Mouse (Mus musculus) adrenal gland, postnatal 14 days (tissue): ENCODE results near the gene Hmgb1. TPM values are rescaled to one million over a fixed set of nuclear protein-coding genes. Genes with fewer than 3 reads are reported as not detected.

Experiments
- DNase-seq: peaks from one replicate; pipeline ENCODE4 v3.0.0; 2021; ENCODE audit warnings: mixed read lengths
- total RNA-seq: library from RNA; stranded (reverse); gene quantifications from 2 replicates; pipeline ENCODE4 v1.2.3, GENCODE M21; 2021

Hmgb1 gene
- total RNA-seq, 1 experiment from 2014 or later = 199 TPM

DNA sequence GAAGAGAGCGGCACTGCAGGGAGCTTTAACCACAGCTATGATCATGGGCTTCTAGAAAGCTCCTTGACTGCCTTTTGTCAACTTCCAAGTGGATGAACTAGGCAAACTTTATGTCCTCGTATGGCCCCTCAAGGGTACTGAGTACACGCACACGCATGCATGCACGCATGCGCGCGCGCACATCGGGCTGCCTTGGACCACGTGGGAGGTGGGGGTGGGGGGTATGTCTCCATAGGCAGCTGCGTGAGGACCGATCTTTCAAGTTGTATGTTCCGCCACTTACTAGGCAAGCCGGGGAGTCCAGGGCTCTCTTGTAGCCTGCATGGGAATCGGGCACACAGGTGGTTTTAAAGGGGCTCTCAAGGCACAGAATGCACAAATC, 163.6 kb downstream of the Hmgb1 start:
- no peak for DNase-seq

DNA sequence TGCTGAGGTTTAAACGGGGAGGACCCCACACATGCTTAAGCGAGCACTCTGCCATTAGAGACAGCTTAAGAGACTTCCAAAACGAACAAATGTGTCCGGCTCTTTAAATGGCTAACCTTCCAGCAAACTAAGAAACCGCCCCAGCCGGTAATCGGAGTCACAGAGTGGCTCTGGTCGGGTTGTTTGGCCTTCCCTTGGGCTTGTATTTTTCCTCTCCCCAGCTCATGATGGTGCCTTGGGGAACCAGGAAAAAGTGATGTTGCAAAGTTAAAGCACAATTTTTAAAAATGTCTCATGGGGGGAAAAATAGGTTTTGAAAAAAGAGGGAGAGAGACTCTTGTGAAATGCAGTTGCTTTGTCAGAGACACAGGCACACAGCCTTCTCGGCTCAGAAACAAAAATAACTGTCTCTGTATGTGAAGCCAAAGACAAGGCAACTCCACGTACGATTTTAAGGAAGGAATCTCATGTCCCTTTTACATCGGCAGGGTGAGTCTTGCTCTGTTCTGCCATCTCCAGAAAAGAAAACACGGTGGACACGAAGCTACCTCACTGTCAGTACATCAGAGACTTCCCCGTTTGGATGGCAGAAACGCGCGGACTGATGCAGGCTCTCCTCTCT, 164.1 kb downstream of the Hmgb1 start:
- peak; percentile 72 for DNase-seq

DNA sequence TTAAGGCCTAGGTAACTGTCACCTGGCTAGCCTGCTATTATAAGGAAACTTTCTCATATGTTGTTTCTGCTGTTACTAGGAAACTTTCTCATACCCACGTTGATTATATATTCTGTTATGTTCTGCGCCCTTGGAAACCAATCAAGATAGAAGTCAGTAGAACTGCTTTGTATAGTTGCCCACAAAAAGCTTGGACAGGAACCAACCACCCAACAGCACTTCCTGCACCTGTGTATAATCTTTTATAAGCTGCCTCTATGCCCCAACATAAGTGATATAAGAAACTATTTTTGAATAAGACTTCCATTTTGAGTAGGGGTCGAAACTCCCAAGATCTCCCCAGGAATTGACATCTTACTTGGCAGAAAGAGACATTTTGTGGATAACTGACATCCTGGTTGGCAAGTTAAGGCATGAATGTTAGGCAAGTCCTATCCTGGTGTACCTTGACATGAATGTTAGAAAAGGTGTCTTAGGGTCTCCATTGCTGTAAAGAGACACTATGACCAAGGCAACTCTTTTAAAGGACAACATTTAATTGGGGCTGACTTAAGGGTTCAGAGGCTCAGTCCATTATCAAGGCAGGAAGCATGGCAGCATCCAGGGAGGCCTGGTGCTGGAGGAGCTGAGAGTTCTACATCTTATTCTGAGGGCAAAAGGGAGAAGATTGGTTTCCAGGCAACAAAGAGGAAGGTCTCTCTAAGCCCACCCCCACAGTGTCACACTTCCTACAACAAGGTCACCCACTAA, 166.4 kb downstream of the Hmgb1 start:
- DNase-seq = no peak

DNA sequence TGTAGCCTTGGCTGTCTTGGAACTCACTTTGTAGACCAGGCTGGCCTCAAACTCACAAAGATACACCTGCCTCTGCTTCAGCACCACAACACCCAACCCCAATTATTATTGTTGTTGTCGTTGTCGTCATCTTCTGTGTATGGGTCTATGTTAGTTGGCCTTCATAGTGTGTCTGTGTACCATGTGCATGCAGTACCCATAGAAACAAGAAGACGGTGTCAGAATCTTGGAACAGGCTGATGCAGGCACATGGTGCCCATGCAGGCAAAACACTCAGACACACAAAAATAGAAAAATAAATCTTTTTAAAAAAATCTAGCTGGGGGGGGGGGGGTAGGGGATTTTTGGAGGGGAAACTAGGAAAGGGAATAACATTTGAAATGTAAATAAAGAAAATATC, 167.1 kb downstream of the Hmgb1 start:
- no peak for DNase-seq

DNA sequence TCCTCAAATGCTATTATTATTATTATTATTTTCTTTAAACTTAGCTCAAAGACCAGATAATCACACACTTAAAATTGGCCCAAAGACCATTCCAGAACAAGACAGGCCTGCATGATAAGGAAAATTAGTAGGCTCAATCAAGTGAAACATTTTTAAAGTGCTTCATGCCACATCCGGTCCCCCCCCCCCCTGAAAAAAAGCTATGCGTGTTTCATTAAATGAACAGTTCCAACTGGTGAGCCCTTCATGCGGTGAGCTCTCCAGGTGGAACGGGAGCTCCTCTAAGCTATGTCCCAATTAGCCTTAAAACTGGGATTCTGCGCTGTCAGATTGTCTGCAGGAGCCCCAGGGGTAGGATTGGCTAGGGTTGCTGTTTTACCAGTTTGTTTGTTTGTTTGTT, 168.0 kb downstream of the Hmgb1 start:
- DNase-seq = no peak

DNA sequence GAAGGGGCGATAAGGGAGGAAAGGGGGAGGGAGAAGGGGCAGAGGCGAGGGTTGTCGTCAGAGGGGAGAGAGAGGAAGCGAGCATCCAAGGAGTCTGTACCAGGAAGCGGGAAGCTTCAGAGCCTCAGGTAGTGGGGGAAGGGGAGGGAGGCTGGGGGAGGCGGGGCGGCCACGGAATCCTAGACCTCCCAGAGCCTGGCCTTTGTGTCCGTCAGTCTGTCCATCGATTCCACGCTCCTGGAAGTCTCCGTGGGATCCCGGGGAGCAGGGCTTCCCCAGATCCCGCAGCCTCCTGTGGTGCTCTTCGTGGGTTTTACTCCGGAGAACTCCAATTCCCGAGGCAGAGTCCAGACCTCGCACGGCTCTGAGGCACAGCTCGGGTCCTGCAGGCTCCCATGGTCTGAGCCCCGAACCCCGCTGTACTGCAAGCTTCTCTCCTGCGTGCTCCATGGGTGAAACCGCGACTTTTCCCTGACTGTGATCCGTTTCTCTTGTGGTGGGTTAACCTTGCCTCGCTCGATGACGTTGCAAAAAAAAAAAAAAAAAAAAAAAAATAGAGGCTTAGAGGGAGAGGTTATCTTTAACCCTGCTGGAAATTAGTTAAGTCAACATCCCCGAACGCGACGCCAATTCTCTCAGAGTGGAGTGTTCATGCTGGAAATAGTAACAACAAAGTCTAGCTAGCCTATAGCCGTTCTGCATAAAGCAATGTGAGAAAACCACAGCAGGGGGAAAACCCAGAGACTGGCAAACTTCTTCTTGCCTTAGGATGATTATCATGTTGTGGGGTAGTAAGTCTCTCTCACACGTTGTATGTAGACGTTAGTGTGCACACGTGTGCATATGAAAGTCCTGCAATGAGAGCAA, 168.7 kb downstream of the Hmgb1 start:
- DNase-seq = peak; percentile 40

DNA sequence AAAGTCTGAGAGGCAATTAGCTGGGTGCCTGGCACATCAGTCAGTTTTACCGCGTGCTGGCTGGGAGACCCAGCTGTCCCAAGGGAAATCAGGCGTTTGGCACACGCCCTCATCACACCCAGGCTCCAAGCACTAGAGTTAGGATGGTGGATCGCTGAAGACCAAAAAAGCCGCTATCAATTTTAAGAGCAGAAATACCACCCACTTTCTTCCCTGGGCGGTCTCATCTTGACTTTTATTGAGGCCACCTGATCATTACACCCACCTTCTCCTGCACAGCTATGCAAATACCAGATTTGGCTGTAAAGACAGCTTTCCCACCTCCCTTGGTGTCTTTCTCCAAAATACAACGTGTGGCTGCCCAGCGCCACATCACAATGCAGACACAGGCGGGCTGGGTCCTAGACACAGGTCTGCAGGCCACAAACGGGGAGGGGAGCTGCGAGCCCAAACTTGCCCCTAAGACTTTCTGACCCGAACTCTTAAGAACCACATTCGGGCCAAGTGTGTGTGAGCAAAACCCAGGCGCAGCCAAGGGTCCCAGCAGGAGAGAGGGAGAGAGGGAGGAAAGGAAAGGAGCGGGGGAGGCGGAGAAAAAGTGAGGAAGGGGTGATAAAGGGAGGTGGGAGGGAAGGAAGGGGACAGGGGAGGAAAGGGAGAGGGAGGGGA, 169.6 kb downstream of the Hmgb1 start:
- DNase-seq = peak; percentile 37

DNA sequence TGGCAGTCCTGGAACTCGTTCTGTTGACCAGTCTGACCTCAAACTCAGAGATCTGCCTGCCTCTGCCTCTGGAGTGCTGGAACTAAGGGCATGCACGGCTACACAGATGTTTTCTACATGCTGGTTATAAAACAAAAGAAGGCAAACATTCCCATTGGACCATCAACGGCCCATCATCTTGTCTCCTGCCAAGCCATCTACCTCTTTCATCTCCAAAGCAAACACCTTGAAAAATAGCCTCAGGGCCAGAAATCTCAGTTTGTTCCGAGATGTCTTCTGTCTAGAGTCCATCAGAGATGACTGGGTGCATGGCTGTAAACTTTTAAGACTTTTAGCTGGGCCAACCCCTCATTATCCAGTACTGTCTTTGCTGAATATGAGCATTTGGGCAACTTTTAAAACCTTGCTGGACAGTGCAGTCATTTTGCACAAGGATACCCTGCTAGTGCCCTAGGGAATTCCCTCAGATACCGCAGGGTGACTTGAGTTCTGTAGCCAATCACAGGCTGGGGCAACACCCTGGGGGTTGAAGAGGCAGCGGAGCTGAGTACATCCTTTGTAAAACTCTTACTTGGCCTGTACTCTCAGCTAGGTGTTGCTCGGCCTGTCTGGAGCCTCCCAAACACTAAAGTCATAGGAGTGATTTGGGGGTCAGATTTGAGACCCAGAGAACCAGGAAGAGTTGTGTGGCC, 170.3 kb downstream of the Hmgb1 start:
- DNase-seq = no peak

DNA sequence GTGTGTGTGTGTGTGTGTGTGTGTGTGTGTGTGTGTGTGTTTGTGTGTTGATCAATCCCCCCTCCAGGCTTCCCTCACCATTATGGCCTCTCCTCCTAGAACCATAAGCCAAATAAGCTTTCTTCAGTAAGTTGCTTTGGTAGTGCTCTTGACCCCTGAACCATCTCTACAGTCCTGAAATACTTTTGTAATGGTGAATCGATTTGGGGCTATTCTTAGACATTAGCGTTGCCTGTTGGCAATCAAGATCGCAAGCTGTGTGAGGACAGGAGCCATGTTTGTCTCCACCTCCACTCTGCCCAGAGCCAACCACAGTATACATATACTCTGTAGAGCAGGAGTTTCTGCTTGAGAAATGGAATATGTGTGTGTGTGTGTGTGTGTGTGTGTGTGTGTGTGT, 175.2 kb downstream of the Hmgb1 start:
- DNase-seq = no peak

DNA sequence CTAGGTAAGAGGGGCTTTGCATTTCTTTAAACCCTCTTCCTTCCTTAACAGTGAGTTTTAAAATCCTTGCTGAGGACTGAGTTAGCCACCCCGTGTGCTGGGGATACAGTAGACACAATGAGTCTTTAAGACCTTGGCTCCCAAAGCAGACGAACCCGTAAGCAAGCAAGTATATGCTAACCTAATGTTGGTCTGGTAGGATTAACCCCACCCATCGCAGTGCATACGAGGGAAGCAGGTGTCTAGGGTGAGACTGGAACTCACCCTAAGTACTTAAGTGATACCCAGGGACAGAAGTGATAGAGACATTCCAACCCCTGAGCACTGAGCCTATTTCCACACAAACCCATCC, 177.0 kb downstream of the Hmgb1 start:
- no peak for DNase-seq

DNA sequence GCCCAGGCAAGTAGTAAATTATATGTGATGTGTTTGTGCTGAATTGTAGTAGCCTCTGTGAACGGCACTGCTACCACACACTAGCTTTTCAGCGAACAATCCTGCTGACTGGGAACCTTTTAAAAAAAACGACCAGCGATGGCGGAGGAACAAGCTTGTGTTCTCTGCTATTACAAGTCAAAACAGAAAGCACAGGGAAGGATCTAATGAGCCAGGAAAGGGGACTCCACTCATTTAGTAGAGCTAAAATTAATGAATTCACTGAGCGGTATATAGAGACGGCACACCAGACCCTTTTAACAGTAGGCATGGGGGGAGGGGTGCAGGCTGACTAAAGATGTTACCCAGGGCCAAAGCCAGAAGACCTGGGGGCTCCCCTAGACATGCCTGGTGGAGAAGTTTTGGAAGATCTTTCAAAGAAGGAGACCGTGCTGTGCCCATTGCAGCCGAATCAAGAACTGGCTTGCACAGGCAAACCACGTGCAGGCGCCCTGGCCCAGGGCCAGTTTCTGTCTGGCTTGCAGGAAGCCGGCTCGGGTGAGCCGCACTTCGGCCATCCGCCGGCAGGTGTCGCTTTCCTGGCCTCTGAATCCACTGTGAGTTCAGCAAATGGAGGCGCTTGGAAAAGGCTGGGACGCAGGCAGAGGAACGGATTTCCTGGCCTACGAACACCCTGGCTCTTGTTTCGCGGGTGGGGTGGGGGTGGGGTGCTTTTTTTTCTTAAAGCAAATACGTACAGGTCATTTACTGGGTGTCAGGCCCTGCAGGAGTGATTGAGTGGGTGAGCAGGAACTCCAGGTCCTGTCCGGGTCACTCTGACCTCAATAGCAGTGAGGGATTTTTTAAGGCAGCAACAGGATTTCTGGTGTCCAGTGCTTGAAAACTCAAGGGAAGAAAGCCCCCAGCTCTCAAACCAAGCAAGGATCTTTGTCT, 177.7 kb downstream of the Hmgb1 start:
- peak; percentile 100 for DNase-seq

DNA sequence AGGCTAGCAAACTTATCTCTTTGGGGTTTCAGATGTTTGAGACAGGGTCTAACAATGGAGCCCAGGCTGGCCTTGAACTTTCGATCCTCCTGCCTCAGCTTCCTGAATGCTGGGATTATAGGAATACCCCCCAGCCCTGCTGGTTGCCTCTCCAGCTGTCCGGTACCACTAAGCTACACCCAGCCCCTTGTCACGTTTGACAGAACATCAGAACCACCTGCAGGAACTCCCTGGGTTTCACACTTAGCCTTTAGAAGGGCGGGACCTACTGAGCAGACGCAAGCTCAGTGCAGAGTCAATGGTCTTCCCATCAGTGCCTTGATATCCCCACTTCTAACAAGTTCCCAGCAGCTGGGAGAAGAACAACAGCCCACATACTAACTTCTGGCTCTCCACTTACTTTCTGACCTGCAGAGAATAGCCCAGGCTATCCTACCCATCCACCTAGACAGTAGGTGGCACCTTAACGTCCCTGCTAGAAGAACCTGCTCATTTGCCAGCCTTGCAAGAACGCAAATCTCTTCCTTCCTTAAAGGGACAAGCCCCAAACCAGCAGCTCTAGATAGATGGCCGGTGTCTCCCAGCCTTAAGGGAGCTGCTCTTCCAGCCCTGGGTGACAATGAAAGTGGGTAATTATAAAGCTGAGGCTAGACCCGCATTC, 178.5 kb downstream of the Hmgb1 start:
- no peak for DNase-seq

DNA sequence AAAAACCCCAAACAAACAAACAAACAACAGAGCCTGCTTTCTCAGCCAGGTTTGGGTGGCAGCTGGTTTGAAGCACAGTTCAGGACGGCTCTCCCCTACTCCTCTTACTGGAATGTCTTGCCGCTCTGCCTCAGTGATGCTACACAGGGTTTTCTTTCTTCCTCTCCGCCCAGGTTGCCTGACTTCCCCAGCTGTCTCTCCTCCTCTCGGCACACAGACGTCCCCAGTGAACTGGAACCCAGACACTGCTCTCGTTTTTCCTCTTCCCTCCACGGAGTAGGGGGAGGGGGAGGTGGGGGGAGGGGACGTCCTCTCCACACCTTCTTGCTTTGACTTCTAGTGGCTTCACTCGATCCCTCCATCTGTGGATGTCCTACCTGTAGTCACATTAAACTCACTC, 179.2 kb downstream of the Hmgb1 start:
- no peak for DNase-seq

DNA sequence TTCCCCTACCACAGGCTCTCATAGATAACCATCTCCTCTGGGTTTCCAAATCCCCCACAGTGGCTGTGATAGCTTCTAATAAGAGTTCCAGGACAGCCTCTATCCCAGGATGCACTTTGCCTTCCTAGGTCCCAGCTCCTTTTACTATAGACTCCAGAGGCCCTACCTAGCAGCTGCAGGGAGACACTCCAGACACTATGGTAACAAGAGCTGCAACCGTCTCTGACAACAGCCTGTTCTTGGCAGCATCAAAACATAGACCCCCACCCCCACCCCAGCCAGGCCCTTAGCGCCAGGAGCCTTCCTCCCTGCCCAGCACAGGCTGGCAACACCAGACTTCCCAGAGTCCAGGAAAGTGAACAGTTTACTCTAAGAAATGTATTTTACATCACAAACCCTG, 181.2 kb downstream of the Hmgb1 start:
- DNase-seq = no peak

DNA sequence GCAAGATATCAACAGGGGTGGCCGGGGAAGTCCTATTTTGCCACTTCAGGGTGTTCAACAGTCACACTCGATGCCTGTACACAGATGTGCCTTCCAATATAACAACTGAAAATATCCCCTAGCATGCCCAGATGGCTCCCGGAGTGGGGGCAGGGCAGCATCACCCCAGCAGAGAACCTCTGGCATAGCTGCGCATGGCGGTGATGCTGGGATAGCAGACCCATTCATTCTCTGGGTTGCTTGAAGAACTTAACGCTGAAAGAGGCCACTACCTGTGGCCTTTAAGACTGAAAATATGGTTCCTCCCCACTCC, 181.5 kb downstream of the Hmgb1 start:
- no peak for DNase-seq

DNA sequence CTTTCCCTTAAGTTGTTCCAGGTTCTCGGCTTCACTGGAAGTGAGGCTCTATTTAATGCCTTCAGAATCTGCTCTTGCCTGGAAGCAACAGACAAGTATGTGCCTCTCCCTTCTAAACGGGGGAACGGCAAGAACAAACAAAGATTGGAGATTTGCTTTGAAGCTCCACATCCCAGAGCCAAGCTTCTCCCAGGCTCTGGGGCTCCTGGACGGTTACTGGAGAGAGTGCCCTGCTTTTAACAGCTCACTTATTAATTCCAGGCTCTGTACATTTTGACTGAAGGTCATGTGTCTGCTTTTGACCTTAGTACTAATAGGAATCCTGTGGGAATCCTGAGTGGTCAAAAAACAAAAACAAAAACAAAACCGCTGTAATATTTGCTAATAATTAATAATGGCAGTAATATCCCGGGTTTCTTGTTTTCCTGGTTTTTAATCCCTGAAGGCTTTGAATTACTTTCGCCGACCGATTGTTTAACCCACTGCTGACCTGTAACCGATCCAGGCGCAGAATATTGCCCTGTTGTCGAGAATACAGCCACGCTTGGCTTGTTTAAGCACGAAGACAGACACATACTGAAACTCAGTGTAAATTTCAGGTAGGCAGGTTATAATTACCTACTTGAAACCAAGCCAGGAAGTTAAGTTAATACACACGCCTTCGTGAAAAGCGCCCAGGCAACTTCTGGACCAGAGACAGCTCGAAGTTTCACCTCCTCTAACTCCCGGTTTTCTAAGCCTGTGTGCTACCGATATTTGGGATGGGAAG, 182.1 kb downstream of the Hmgb1 start:
- no peak for DNase-seq

DNA sequence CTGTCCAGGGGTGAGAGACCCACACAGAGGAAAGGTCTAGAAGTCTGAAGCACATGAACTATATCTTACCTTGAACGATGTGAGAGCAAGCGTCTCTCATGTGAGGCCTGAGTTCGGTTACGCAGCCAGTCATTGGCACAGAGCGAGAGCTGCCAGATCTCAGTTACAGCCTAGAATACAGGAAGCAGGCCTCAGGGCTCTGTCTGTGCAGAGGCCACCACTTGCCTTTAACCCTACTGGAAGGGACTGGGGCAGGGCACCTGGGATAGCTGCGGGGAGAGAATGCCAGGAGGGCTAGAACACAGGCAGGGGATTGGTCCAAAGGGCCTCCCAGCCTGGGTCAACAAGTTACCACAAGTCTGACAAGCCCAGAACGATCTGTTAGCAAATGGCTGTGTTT, 184.5 kb downstream of the Hmgb1 start:
- peak; percentile 51 for DNase-seq

DNA sequence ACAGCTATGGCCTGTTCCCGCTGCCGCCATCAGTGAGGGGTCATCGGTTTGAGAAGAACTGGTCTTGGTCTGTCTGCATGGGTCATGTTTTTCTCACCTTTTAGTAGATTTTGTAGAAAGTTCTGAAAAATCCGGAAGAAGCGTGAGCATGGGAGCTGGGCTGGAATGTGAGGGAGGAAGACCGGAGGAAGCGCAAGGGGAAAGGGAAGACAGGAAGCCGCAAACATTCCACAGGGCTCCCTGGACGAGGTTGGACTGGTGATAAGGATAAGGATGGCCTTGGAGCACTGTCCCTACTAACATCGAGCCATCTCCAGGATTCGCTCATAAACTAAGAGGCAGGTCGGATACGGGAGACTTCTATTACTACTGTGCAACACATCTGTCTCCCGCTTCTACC, 185.8 kb downstream of the Hmgb1 start:
- DNase-seq = peak; percentile 29

DNA sequence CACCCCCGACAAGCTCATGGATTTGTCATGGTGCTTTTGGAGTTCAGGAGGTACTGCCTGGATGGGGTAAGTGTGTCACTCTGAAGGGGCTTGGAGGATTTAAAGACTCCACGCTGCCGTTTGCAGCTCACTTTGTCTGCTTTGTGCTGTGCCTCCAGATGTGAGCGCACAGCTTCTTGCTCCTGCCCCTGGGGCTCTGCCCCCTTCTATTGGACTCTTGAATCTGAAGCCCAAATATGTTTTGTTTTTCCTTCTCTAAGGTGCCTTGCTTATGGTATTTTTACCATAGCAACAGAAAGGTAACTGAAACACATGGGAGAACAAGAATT, 187.6 kb downstream of the Hmgb1 start:
- no peak for DNase-seq
